Mouse (Mus musculus) intestine, embryonic 16.5 days (tissue): ENCODE data around the gene Acot6. TPM values are rescaled to one million over a fixed set of nuclear protein-coding genes. Genes with fewer than 3 reads are reported as not detected.
A peak's percentile ranks its signal among the peaks of the same experiment; 100 is the strongest.
"Not testable (repeated sequence)": the region's sequence is repeated elsewhere in the genome, so short reads cannot be mapped to it uniquely, and the experiment has no call there.

Experiments
- ATAC-seq: fragments of 200-750 bp; cut with Nextera tagmentation; 2 replicates; pipeline ENCODE4 v1.8.0; 2017; ENCODE audit warnings: moderate TSS enrichment, moderate library complexity
- H3K27ac ChIP-seq: fragments of 300-500 bp; sonication (generic); 2 replicates; pipeline ENCODE4 v1.5.1; 2014; ENCODE audit warnings: mild to moderate bottlenecking, low read length
- H3K27me3 ChIP-seq: fragments of 300-500 bp; sonication (generic); replicated peaks from 2 replicates; pipeline ENCODE4 v1.6.1; 2014; ENCODE audit warnings: low read length, control low read depth, mixed read lengths; ENCODE audit not compliant: control insufficient read depth, insufficient read depth
- H3K36me3 ChIP-seq: fragments of 300-500 bp; sonication (generic); 2 replicates; pipeline ENCODE4 v1.6.1; 2014; ENCODE audit warnings: low read length, control low read depth; ENCODE audit not compliant: control insufficient read depth, insufficient read depth
- H3K4me1 ChIP-seq: fragments of 300-500 bp; sonication (generic); 2 replicates; pipeline ENCODE4 v1.6.1; 2014; ENCODE audit warnings: low read length, control low read depth, mixed read lengths; ENCODE audit not compliant: control insufficient read depth, insufficient read depth
- H3K4me2 ChIP-seq: fragments of 300-500 bp; sonication (generic); 2 replicates; pipeline ENCODE4 v1.6.1; 2014; ENCODE audit warnings: low read depth, low read length, control low read depth
- H3K4me3 ChIP-seq: fragments of 300-500 bp; sonication (generic); 2 replicates; pipeline ENCODE4 v1.5.1; 2014; ENCODE audit warnings: mild to moderate bottlenecking, low read length
- H3K9ac ChIP-seq: fragments of 300-500 bp; sonication (generic); 2 replicates; pipeline ENCODE4 v1.6.1; 2014; ENCODE audit warnings: low read depth, low read length
- H3K9me3 ChIP-seq: fragments of 300-500 bp; sonication (generic); 2 replicates; pipeline ENCODE4 v1.6.1; 2016; ENCODE audit warnings: low read length, control low read depth; ENCODE audit not compliant: control insufficient read depth
- WGBS: fragments of 180-500 bp; shearing (Covaris S2); extraction: QIAGEN DNeasy Blood & Tissue Kit; methylation state at CpG from one replicate; pipeline ENCODE4 v1.1.7; 2014; 5-methylcytosine and 5-hydroxymethylcytosine counted together
- polyA plus RNA-seq: library from polyadenylated mRNA; unstranded; fragments of >200 nt; fragmentation: Nextera tagmentation; extraction: Ambion mirVana; gene quantifications from 2 replicates; pipeline ENCODE4 v1.2.1, GENCODE M21; 2015

Acot6 gene
- 2.5 and 3.2 TPM in 2 replicates for polyA plus RNA-seq

- peak within 1 kb of the TSS; percentile 91 for H3K4me2 ChIP-seq
- H3K27me3 ChIP-seq, H3K4me1 ChIP-seq, H3K9me3 ChIP-seq, H3K36me3 ChIP-seq: not testable (repeated sequence)
- ATAC-seq: peak; percentile 80
- H3K9ac ChIP-seq: peak within 1 kb of the TSS; percentile 75
- peak within 1 kb of the TSS; percentile 51; the same call in 1 of the 2 replicates for H3K27ac ChIP-seq
- peak within 1 kb of the TSS; percentile 61 for H3K4me3 ChIP-seq
- WGBS: under 1% methylated on average over 69 of the region's 80 CpGs
Measured at GRCm38 (mm10) chr12:84100604-84101492, at the start of gene Acot6. TSS of gene Acot6 (plus strand) at chr12:84100654.

DNA sequence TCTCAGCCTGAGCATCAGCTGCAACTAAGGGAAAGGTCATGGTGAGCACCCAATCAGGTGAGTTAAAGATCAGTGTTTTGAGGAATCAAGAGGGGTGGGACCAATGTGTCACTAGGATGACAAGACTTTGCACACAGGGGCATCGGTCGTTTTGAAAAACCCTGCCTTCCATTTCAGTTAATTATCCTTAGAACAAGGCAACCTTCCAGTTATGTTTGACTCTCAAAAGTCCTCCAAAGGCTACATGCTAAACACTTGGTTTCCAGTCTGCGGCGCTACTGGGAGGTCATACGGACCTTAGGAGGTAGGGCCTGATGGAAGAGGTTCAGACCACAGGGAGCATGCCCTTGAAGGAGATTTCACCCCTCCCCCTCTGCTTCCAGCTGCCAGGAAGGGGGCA, 49.7 kb upstream of the Acot6 start:
- H3K4me1 ChIP-seq, H3K4me3 ChIP-seq, H3K27me3 ChIP-seq, ATAC-seq, H3K27ac ChIP-seq, H3K9ac ChIP-seq, H3K36me3 ChIP-seq, H3K9me3 ChIP-seq, H3K4me2 ChIP-seq: not testable (repeated sequence)
- WGBS: 86% methylated on average over 5 of the region's 5 CpGs

- Histone ChIP-seq H3K36me3 (no peaks in the 10 kb centered on the region), H3K27me3 (no peaks in the 10 kb centered on the region; the same call in 1 of the 2 replicates), H3K9me3 (no peaks in the 10 kb centered on the region), H3K4me3 (no peak within 1 kb of the TSS; the same call in 1 of the 2 replicates), H3K27ac (no peak within 1 kb of the TSS), H3K4me1 (peaks cover 3% of the 10 kb centered on the region; the same call in 1 of the 2 replicates), H3K4me2 (0 out of 2 replicates have a peak within 1 kb of the TSS, but pooled peaks have one; percentile 88), H3K9ac (no peak within 1 kb of the TSS)
- 62% methylated on average over 5 of the region's 5 CpGs for WGBS
- no peak for ATAC-seq
Measured at GRCm38 (mm10) chr12:84051937-84052474, 48.4 kb upstream of the Acot6 start, which contains the start of gene Acot3. TSS of gene Acot3 (plus strand) at chr12:84052144.

- Histone ChIP-seq H3K9me3 (no peaks in the 10 kb centered on the region), H3K4me2 (no peak overlapping the region), H3K27ac (no peak overlapping the region), H3K4me3 (no peak overlapping the region), H3K9ac (no peak overlapping the region), H3K4me1 (peaks cover 3% of the 10 kb centered on the region; the same call in 1 of the 2 replicates), H3K27me3 (no peaks in the 10 kb centered on the region; the same call in 1 of the 2 replicates), H3K36me3 (no peaks in the 10 kb centered on the region)
- WGBS: 90% methylated on average over 7 of the region's 7 CpGs
- ATAC-seq: no peak
Measured at GRCm38 (mm10) chr12:84052609-84053008, 47.8 kb upstream of the Acot6 start.

- 8% methylated on average over 16 of the region's 16 CpGs for WGBS
- H3K9ac ChIP-seq: peak overlapping the region; percentile 69
- H3K36me3 ChIP-seq: no peaks in the 10 kb centered on the region
- H3K27ac ChIP-seq: no peak overlapping the region; the same call in 1 of the 2 replicates
- peaks cover 3% of the 10 kb centered on the region; the same call in 1 of the 2 replicates for H3K4me1 ChIP-seq
- ATAC-seq: peak; percentile 66
- H3K9me3 ChIP-seq: no peaks in the 10 kb centered on the region
- H3K4me3 ChIP-seq: peak overlapping the region; percentile 52
- H3K27me3 ChIP-seq: no peaks in the 10 kb centered on the region; the same call in 1 of the 2 replicates
- H3K4me2 ChIP-seq: peak overlapping the region; percentile 88
Measured at GRCm38 (mm10) chr12:84053173-84053572, 47.3 kb upstream of the Acot6 start.

- Histone ChIP-seq H3K9ac (peak overlapping the region; percentile 69), H3K9me3 (no peaks in the 10 kb centered on the region), H3K4me2 (peak overlapping the region; percentile 88), H3K27ac (no peak overlapping the region), H3K4me3 (peak overlapping the region; percentile 52), H3K36me3 (no peaks in the 10 kb centered on the region), H3K27me3 (no peaks in the 10 kb centered on the region; the same call in 1 of the 2 replicates), H3K4me1 (peaks cover 3% of the 10 kb centered on the region; the same call in 1 of the 2 replicates)
- 3% methylated on average over 38 of the region's 46 CpGs for WGBS
- ATAC-seq: peak; percentile 72
Measured at GRCm38 (mm10) chr12:84053679-84054391, 46.6 kb upstream of the Acot6 start.

GRCm38 (mm10) chr12:84060946-84061345, 39.5 kb upstream of the Acot6 start:
- WGBS: 32% methylated on average over 2 of the region's 2 CpGs
- no peak overlapping the region for H3K4me3 ChIP-seq
- H3K36me3 ChIP-seq: no peaks in the 10 kb centered on the region
- no peak overlapping the region for H3K27ac ChIP-seq
- no peak for ATAC-seq
- no peaks in the 10 kb centered on the region for H3K4me1 ChIP-seq
- no peak overlapping the region for H3K9ac ChIP-seq
- no peak overlapping the region for H3K4me2 ChIP-seq
- no peaks in the 10 kb centered on the region for H3K27me3 ChIP-seq
- H3K9me3 ChIP-seq: peaks cover 3% of the 10 kb centered on the region; the same call in 1 of the 2 replicates

GRCm38 (mm10) chr12:84062336-84062735, 38.1 kb upstream of the Acot6 start:
- Histone ChIP-seq H3K9ac (no peak overlapping the region), H3K9me3 (peaks cover 3% of the 10 kb centered on the region; the same call in 1 of the 2 replicates), H3K36me3 (no peaks in the 10 kb centered on the region), H3K4me2 (no peak overlapping the region), H3K4me1 (no peaks in the 10 kb centered on the region), H3K27me3 (no peaks in the 10 kb centered on the region), H3K4me3 (no peak overlapping the region), H3K27ac (no peak overlapping the region)
- no peak for ATAC-seq
- WGBS: 91% methylated on average over 20 of the region's 20 CpGs

GRCm38 (mm10) chr12:84063228-84063627, 37.2 kb upstream of the Acot6 start:
- 75% methylated on average over 5 of the region's 5 CpGs for WGBS
- H3K4me3 ChIP-seq: no peak overlapping the region
- H3K27ac ChIP-seq: no peak overlapping the region
- H3K36me3 ChIP-seq: no peaks in the 10 kb centered on the region
- H3K9me3 ChIP-seq: peaks cover 3% of the 10 kb centered on the region; the same call in 1 of the 2 replicates
- no peak overlapping the region for H3K4me2 ChIP-seq
- no peaks in the 10 kb centered on the region for H3K4me1 ChIP-seq
- H3K27me3 ChIP-seq: no peaks in the 10 kb centered on the region
- no peak overlapping the region for H3K9ac ChIP-seq
- ATAC-seq: no peak
